Mouse (Mus musculus): ENCODE measurements around the gene Usp12. TPM values are rescaled to one million over a fixed set of nuclear protein-coding genes. Genes with fewer than 3 reads are reported as not detected.

Gene Usp12
- polyA plus RNA-seq, 1 experiment from 2014 or later: 12.1 TPM

- H3K9ac ChIP-seq (ENCODE audit: low read length): no peak overlapping the region
- ATAC-seq (ENCODE audit: low FRiP score): no peak
- H3K27me3 ChIP-seq (ENCODE audit: control insufficient read depth, insufficient read depth, low read length): no peaks in the 10 kb centered on the region
- DNase-seq (ENCODE audit: low spot score, missing footprints): no peak
- H3K27ac ChIP-seq (ENCODE audit: low read depth, low read length): no peak overlapping the region
- H3K4me1 ChIP-seq (ENCODE audit: control insufficient read depth, insufficient read depth, low read length): no peaks in the 10 kb centered on the region
- WGBS: 84% methylated on average over 4 of the region's 4 CpGs
- H3K9me3 ChIP-seq (ENCODE audit: control insufficient read depth, low read length): no peaks in the 10 kb centered on the region
- no peak overlapping the region for H3K4me2 ChIP-seq
- H3K36me3 ChIP-seq (ENCODE audit: control insufficient read depth, insufficient read depth, low read length): no peaks in the 10 kb centered on the region
- no peak overlapping the region for H3K4me3 ChIP-seq (ENCODE audit: low read depth, low read length)
Measured at GRCm38 (mm10) chr5:146813421-146813820, 18.6 kb upstream of the Usp12 start.

- Histone ChIP-seq H3K4me2 (no peak overlapping the region), H3K9me3 (ENCODE audit: control insufficient read depth, low read length) (no peaks in the 10 kb centered on the region), H3K9ac (ENCODE audit: low read length) (no peak overlapping the region), H3K27me3 (ENCODE audit: control insufficient read depth, insufficient read depth, low read length) (no peaks in the 10 kb centered on the region), H3K4me3 (ENCODE audit: low read depth, low read length) (no peak overlapping the region), H3K4me1 (ENCODE audit: control insufficient read depth, insufficient read depth, low read length) (no peaks in the 10 kb centered on the region), H3K27ac (ENCODE audit: low read depth, low read length) (no peak overlapping the region), H3K36me3 (ENCODE audit: control insufficient read depth, insufficient read depth, low read length) (no peaks in the 10 kb centered on the region)
- 90% methylated on average over 5 of the region's 5 CpGs for WGBS
- DNase-seq (ENCODE audit: low spot score, missing footprints) (no peak), ATAC-seq (ENCODE audit: low FRiP score) (no peak)
Measured at GRCm38 (mm10) chr5:146812866-146813265, 18.1 kb upstream of the Usp12 start.

GRCm38 (mm10) chr5:146809951-146810350, 15.1 kb upstream of the Usp12 start:
- no peak for DNase-seq (ENCODE audit: low spot score, missing footprints)
- Histone ChIP-seq H3K36me3 (ENCODE audit: control insufficient read depth, insufficient read depth, low read length) (no peaks in the 10 kb centered on the region), H3K4me2 (no peak overlapping the region), H3K4me1 (ENCODE audit: control insufficient read depth, insufficient read depth, low read length) (no peaks in the 10 kb centered on the region), H3K27me3 (ENCODE audit: control insufficient read depth, insufficient read depth, low read length) (no peaks in the 10 kb centered on the region), H3K4me3 (ENCODE audit: low read depth, low read length) (no peak overlapping the region), H3K9me3 (ENCODE audit: control insufficient read depth, low read length) (no peaks in the 10 kb centered on the region), H3K9ac (ENCODE audit: low read length) (no peak overlapping the region), H3K27ac (ENCODE audit: low read depth, low read length) (no peak overlapping the region)
- no peak for ATAC-seq (ENCODE audit: low FRiP score)
- 78% methylated on average over 5 of the region's 5 CpGs for WGBS

- DNase-seq (ENCODE audit: low spot score, missing footprints) (no peak), ATAC-seq (ENCODE audit: low FRiP score) (no peak)
- Histone ChIP-seq H3K4me3 (ENCODE audit: low read depth, low read length) (no peak overlapping the region), H3K4me2 (no peak overlapping the region), H3K9ac (ENCODE audit: low read length) (no peak overlapping the region), H3K4me1 (ENCODE audit: control insufficient read depth, insufficient read depth, low read length) (no peaks in the 10 kb centered on the region), H3K27me3 (ENCODE audit: control insufficient read depth, insufficient read depth, low read length) (no peaks in the 10 kb centered on the region), H3K36me3 (ENCODE audit: control insufficient read depth, insufficient read depth, low read length) (no peaks in the 10 kb centered on the region), H3K27ac (ENCODE audit: low read depth, low read length) (no peak overlapping the region), H3K9me3 (ENCODE audit: control insufficient read depth, low read length) (no peaks in the 10 kb centered on the region; the same call in 1 of the 2 replicates)
- 83% methylated on average over 8 of the region's 8 CpGs for WGBS
Measured at GRCm38 (mm10) chr5:146806004-146806430, 11.2 kb upstream of the Usp12 start.

GRCm38 (mm10) chr5:146798031-146798430, 3.2 kb upstream of the Usp12 start:
- WGBS: 53% methylated on average over 9 of the region's 9 CpGs
- no peaks in the 10 kb centered on the region for H3K27me3 ChIP-seq (ENCODE audit: control insufficient read depth, insufficient read depth, low read length)
- H3K9me3 ChIP-seq (ENCODE audit: control insufficient read depth, low read length): no peaks in the 10 kb centered on the region; the same call in 1 of the 2 replicates
- H3K4me3 ChIP-seq (ENCODE audit: low read depth, low read length): no peak overlapping the region
- peaks cover 7% of the 10 kb centered on the region for H3K4me1 ChIP-seq (ENCODE audit: control insufficient read depth, insufficient read depth, low read length)
- no peak overlapping the region for H3K4me2 ChIP-seq
- H3K27ac ChIP-seq (ENCODE audit: low read depth, low read length): no peak overlapping the region
- H3K36me3 ChIP-seq (ENCODE audit: control insufficient read depth, insufficient read depth, low read length): no peaks in the 10 kb centered on the region
- DNase-seq (ENCODE audit: low spot score, missing footprints) (peak; percentile 49), ATAC-seq (ENCODE audit: low FRiP score) (no peak)
- H3K9ac ChIP-seq (ENCODE audit: low read length): no peak overlapping the region

- no peaks in the 10 kb centered on the region for H3K36me3 ChIP-seq (ENCODE audit: control insufficient read depth, insufficient read depth, low read length)
- H3K4me2 ChIP-seq: no peak overlapping the region
- ATAC-seq (ENCODE audit: low FRiP score) (no peak), DNase-seq (ENCODE audit: low spot score, missing footprints) (peak; percentile 75)
- H3K9ac ChIP-seq (ENCODE audit: low read length): no peak overlapping the region
- H3K9me3 ChIP-seq (ENCODE audit: control insufficient read depth, low read length): no peaks in the 10 kb centered on the region
- peaks cover 13% of the 10 kb centered on the region for H3K4me1 ChIP-seq (ENCODE audit: control insufficient read depth, insufficient read depth, low read length)
- WGBS: 72% methylated on average over 13 of the region's 13 CpGs
- H3K27ac ChIP-seq (ENCODE audit: low read depth, low read length): no peak overlapping the region
- no peaks in the 10 kb centered on the region for H3K27me3 ChIP-seq (ENCODE audit: control insufficient read depth, insufficient read depth, low read length)
- no peak overlapping the region for H3K4me3 ChIP-seq (ENCODE audit: low read depth, low read length)
Measured at GRCm38 (mm10) chr5:146795728-146796127, 922 bp upstream of the Usp12 start.

GRCm38 (mm10) chr5:146794084-146794852, 538 bp downstream of the Usp12 start:
- H3K4me3 ChIP-seq (ENCODE audit: low read depth, low read length): peak overlapping the region; percentile 89
- peak overlapping the region; percentile 84 for H3K27ac ChIP-seq (ENCODE audit: low read depth, low read length)
- H3K36me3 ChIP-seq (ENCODE audit: control insufficient read depth, insufficient read depth, low read length): no peaks in the 10 kb centered on the region
- H3K9me3 ChIP-seq (ENCODE audit: control insufficient read depth, low read length): no peaks in the 10 kb centered on the region
- no peaks in the 10 kb centered on the region for H3K27me3 ChIP-seq (ENCODE audit: control insufficient read depth, insufficient read depth, low read length)
- peak overlapping the region; percentile 80 for H3K4me2 ChIP-seq
- peaks cover 13% of the 10 kb centered on the region for H3K4me1 ChIP-seq (ENCODE audit: control insufficient read depth, insufficient read depth, low read length)
- WGBS: under 1% methylated on average over 67 of the region's 83 CpGs
- H3K9ac ChIP-seq (ENCODE audit: low read length): peak overlapping the region; percentile 79
- ATAC-seq (ENCODE audit: low FRiP score) (peak; percentile 74), DNase-seq (ENCODE audit: low spot score, missing footprints) (peak; percentile 97)

- H3K27me3 ChIP-seq (ENCODE audit: control insufficient read depth, insufficient read depth, low read length): no peaks in the 10 kb centered on the region
Measured at GRCm38 (mm10) chr5:146793630-146794083, 1.1 kb downstream of the Usp12 start.

GRCm38 (mm10) chr5:146792140-146792791, 2.5 kb downstream of the Usp12 start:
- no peak overlapping the region for H3K4me3 ChIP-seq (ENCODE audit: low read depth, low read length)
- H3K27ac ChIP-seq (ENCODE audit: low read depth, low read length): no peak overlapping the region
- H3K4me1 ChIP-seq (ENCODE audit: control insufficient read depth, insufficient read depth, low read length): peaks cover 17% of the 10 kb centered on the region
- H3K9ac ChIP-seq (ENCODE audit: low read length): no peak overlapping the region
- WGBS: 78% methylated on average over 7 of the region's 7 CpGs
- no peaks in the 10 kb centered on the region for H3K27me3 ChIP-seq (ENCODE audit: control insufficient read depth, insufficient read depth, low read length)
- DNase-seq (ENCODE audit: low spot score, missing footprints): no peak
- no peaks in the 10 kb centered on the region for H3K36me3 ChIP-seq (ENCODE audit: control insufficient read depth, insufficient read depth, low read length)
- H3K4me2 ChIP-seq: no peak overlapping the region
- no peaks in the 10 kb centered on the region for H3K9me3 ChIP-seq (ENCODE audit: control insufficient read depth, low read length)
- no peak for ATAC-seq (ENCODE audit: low FRiP score)

More at GRCm38 (mm10) chr5:146793630-146794083, 1.1 kb downstream of the Usp12 start:
- peak overlapping the region; percentile 80 for H3K4me2 ChIP-seq
- peak overlapping the region; percentile 79 for H3K9ac ChIP-seq (ENCODE audit: low read length)
- peak; percentile 85 for DNase-seq (ENCODE audit: low spot score, missing footprints)
- 11% methylated on average over 18 of the region's 18 CpGs for WGBS
- no peak for ATAC-seq (ENCODE audit: low FRiP score)
- H3K4me3 ChIP-seq (ENCODE audit: low read depth, low read length): peak overlapping the region; percentile 89
- peak overlapping the region; percentile 84; the same call in 1 of the 2 replicates for H3K27ac ChIP-seq (ENCODE audit: low read depth, low read length)
- H3K9me3 ChIP-seq (ENCODE audit: control insufficient read depth, low read length): no peaks in the 10 kb centered on the region
- H3K4me1 ChIP-seq (ENCODE audit: control insufficient read depth, insufficient read depth, low read length): peaks cover 14% of the 10 kb centered on the region
- H3K36me3 ChIP-seq (ENCODE audit: control insufficient read depth, insufficient read depth, low read length): no peaks in the 10 kb centered on the region
